Mouse (Mus musculus) bone marrow, adult 2 months (tissue): ENCODE measurements around the gene Olfr316.

Source experiments
- CTCF ChIP-seq: fragments of 200-500 bp; IDR thresholded peaks from 2 replicates; pipeline ENCODE4 v1.5.1; 2011; ENCODE audit warnings: low read length, control low read depth; ENCODE audit not compliant: control insufficient read depth, insufficient read depth
- POLR2A ChIP-seq: fragments of 200-500 bp; IDR thresholded peaks from 2 replicates; pipeline ENCODE4 v1.6.1; 2011; ENCODE audit warnings: low read depth, mild to moderate bottlenecking, control low read depth, low read length, borderline replicate concordance; ENCODE audit not compliant: control insufficient read depth

- TF ChIP-seq POLR2A: no peak
- no peak for TF ChIP-seq CTCF
Measured at GRCm38 (mm10) chr11:58801558-58802228, 49.2 kb downstream of the Olfr316 start, which contains the start of gene Fam183b.
